Mouse (Mus musculus): ENCODE data around the gene Lrrc46. TPM values are rescaled to one million over a fixed set of nuclear protein-coding genes. Genes with fewer than 3 reads are reported as not detected.

The Lrrc46 gene
- polyA plus RNA-seq, 1 experiment, result 0.09 TPM

GRCm38 (mm10) chr11:97065538-97066295, 24.5 kb upstream of the Lrrc46 start:
- Histone ChIP-seq H3K4me1 (ENCODE audit: control insufficient read depth, insufficient read depth, insufficient read length, low read length) (peaks cover 21% of the 10 kb centered on the region), H3K27ac (ENCODE audit: insufficient read depth, low read depth, low read length) (no peak overlapping the region), H3K36me3 (ENCODE audit: control insufficient read depth, insufficient read depth, low read length) (peaks cover 40% of the 10 kb centered on the region), H3K4me3 (ENCODE audit: low read depth, low read length) (no peak overlapping the region), H3K27me3 (ENCODE audit: control insufficient read depth, insufficient read depth, low read length) (no peaks in the 10 kb centered on the region)
- WGBS, result 88% methylated on average over 12 of the region's 12 CpGs
- TF ChIP-seq POLR2A (IDR thresholded peaks at IDR 0.05; ENCODE audit: low read depth, low read length) (no peak), CTCF (IDR thresholded peaks at IDR 0.05; ENCODE audit: extremely low read depth, insufficient read length, insufficient replicate concordance, low read depth, low read length) (no peak)

GRCm38 (mm10) chr11:97063921-97064295, 22.7 kb upstream of the Lrrc46 start:
- Histone ChIP-seq H3K27me3 (ENCODE audit: control insufficient read depth, insufficient read depth, low read length) (no peaks in the 10 kb centered on the region), H3K27ac (ENCODE audit: insufficient read depth, low read depth, low read length) (no peak overlapping the region), H3K4me3 (ENCODE audit: low read depth, low read length) (no peak overlapping the region), H3K36me3 (ENCODE audit: control insufficient read depth, insufficient read depth, low read length) (peaks cover 56% of the 10 kb centered on the region), H3K4me1 (ENCODE audit: control insufficient read depth, insufficient read depth, insufficient read length, low read length) (peaks cover 13% of the 10 kb centered on the region)
- TF ChIP-seq POLR2A (IDR thresholded peaks at IDR 0.05; ENCODE audit: low read depth, low read length) (no peak), CTCF (IDR thresholded peaks at IDR 0.05; ENCODE audit: extremely low read depth, insufficient read length, insufficient replicate concordance, low read depth, low read length) (peak; percentile 19; the same call in 1 of the 2 replicates)
- 59% methylated on average over 3 of the region's 3 CpGs for WGBS

GRCm38 (mm10) chr11:97063274-97063920, 22.2 kb upstream of the Lrrc46 start:
- Histone ChIP-seq H3K27me3 (ENCODE audit: control insufficient read depth, insufficient read depth, low read length) (no peaks in the 10 kb centered on the region), H3K4me3 (ENCODE audit: low read depth, low read length) (no peak overlapping the region), H3K27ac (ENCODE audit: insufficient read depth, low read depth, low read length) (peak overlapping the region; percentile 46; the same call in 1 of the 2 replicates), H3K36me3 (ENCODE audit: control insufficient read depth, insufficient read depth, low read length) (peaks cover 57% of the 10 kb centered on the region), H3K4me1 (ENCODE audit: control insufficient read depth, insufficient read depth, insufficient read length, low read length) (peaks cover 11% of the 10 kb centered on the region)
- WGBS, result 22% methylated on average over 9 of the region's 9 CpGs
- no peak for TF ChIP-seq CTCF (IDR thresholded peaks at IDR 0.05; ENCODE audit: extremely low read depth, insufficient read length, insufficient replicate concordance, low read depth, low read length)
- no peak for TF ChIP-seq POLR2A (IDR thresholded peaks at IDR 0.05; ENCODE audit: low read depth, low read length)

- peak overlapping the region; percentile 87 for H3K4me3 ChIP-seq (ENCODE audit: low read depth, low read length)
- peak overlapping the region; percentile 82; the same call in 1 of the 2 replicates for H3K27ac ChIP-seq (ENCODE audit: insufficient read depth, low read depth, low read length)
Measured at GRCm38 (mm10) chr11:97052219-97052646, 11.0 kb upstream of the Lrrc46 start.

GRCm38 (mm10) chr11:97050944-97051586, 9.9 kb upstream of the Lrrc46 start:
- no peaks in the 10 kb centered on the region for H3K27me3 ChIP-seq (ENCODE audit: control insufficient read depth, insufficient read depth, low read length)
- H3K27ac ChIP-seq (ENCODE audit: insufficient read depth, low read depth, low read length), result peak overlapping the region; percentile 82
- WGBS, result 3% methylated on average over 13 of the region's 13 CpGs
- H3K4me1 ChIP-seq (ENCODE audit: control insufficient read depth, insufficient read depth, insufficient read length, low read length), result peaks cover 21% of the 10 kb centered on the region
- TF ChIP-seq CTCF (IDR thresholded peaks at IDR 0.05; ENCODE audit: extremely low read depth, insufficient read length, insufficient replicate concordance, low read depth, low read length), result no peak
- no peak for TF ChIP-seq POLR2A (IDR thresholded peaks at IDR 0.05; ENCODE audit: low read depth, low read length)
- peak overlapping the region; percentile 87 for H3K4me3 ChIP-seq (ENCODE audit: low read depth, low read length)
- H3K36me3 ChIP-seq (ENCODE audit: control insufficient read depth, insufficient read depth, low read length), result peaks cover 46% of the 10 kb centered on the region

More at GRCm38 (mm10) chr11:97052219-97052646, 11.0 kb upstream of the Lrrc46 start:
- H3K36me3 ChIP-seq (ENCODE audit: control insufficient read depth, insufficient read depth, low read length), result peaks cover 50% of the 10 kb centered on the region
- peaks cover 21% of the 10 kb centered on the region for H3K4me1 ChIP-seq (ENCODE audit: control insufficient read depth, insufficient read depth, insufficient read length, low read length)
- TF ChIP-seq CTCF (IDR thresholded peaks at IDR 0.05; ENCODE audit: extremely low read depth, insufficient read length, insufficient replicate concordance, low read depth, low read length), result peak; percentile 10; the same call in 1 of the 2 replicates
- no peak; the same call in 1 of the 2 replicates for TF ChIP-seq POLR2A (IDR thresholded peaks at IDR 0.05; ENCODE audit: low read depth, low read length)
- WGBS, result 5% methylated on average over 11 of the region's 11 CpGs
- no peaks in the 10 kb centered on the region for H3K27me3 ChIP-seq (ENCODE audit: control insufficient read depth, insufficient read depth, low read length)

GRCm38 (mm10) chr11:97050216-97050943, 9.2 kb upstream of the Lrrc46 start, which contains the start of gene Osbpl7:
TSS of gene Osbpl7 (plus strand) at chr11:97050628.
- Histone ChIP-seq H3K36me3 (ENCODE audit: control insufficient read depth, insufficient read depth, low read length) (peaks cover 39% of the 10 kb centered on the region), H3K27me3 (ENCODE audit: control insufficient read depth, insufficient read depth, low read length) (no peaks in the 10 kb centered on the region), H3K27ac (ENCODE audit: insufficient read depth, low read depth, low read length) (peak within 1 kb of the TSS; percentile 82), H3K4me1 (ENCODE audit: control insufficient read depth, insufficient read depth, insufficient read length, low read length) (peaks cover 21% of the 10 kb centered on the region), H3K4me3 (ENCODE audit: low read depth, low read length) (peak within 1 kb of the TSS; percentile 87)
- TF ChIP-seq POLR2A (IDR thresholded peaks at IDR 0.05; ENCODE audit: low read depth, low read length) (peak; percentile 61; the same call in 1 of the 2 replicates), CTCF (IDR thresholded peaks at IDR 0.05; ENCODE audit: extremely low read depth, insufficient read length, insufficient replicate concordance, low read depth, low read length) (peak; percentile 27; the same call in 1 of the 2 replicates)
- WGBS, result under 1% methylated on average over 18 of the region's 18 CpGs

Data from small intestine, adult 2 months (tissue).